Mouse (Mus musculus): ENCODE results near the gene Pdcl3. TPM values are rescaled to one million over a fixed set of nuclear protein-coding genes. Genes with fewer than 3 reads are reported as not detected.

Gene Pdcl3
- polyA plus RNA-seq (2015; fragmentation: Nextera tagmentation; extraction: Ambion mirVana) = 167 and 181 TPM in 2 replicates

DNA sequence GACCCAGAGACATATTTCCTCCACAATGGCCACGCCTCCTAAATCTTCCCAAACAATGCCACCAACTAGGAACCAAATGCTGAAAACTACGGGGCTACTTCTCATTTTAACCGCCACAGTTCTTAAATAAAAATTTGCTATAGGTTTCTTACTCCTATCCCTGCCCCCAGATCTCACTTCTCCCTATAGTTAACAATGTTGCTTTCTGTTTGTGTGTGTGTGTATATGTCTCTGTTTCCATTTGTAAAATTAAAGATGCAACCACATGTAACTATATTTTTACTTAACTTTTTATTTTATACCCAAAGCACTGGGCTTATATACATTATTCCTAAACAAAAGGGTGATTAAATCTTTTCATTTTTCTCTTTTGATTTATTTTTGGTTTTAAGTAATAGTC, at the start of gene Pdcl3:
Gene Pdcl3 (plus strand): TSS at position 301 of the 400 bp plus-strand sequence.
- H3K9ac ChIP-seq (ENCODE audit: low read length) = no peak within 1 kb of the TSS
- H3K4me3 ChIP-seq (ENCODE audit: low read length) = no peak within 1 kb of the TSS
- no peaks in the 10 kb centered on the region for H3K27me3 ChIP-seq (ENCODE audit: control insufficient read depth, insufficient read depth, low read depth, low read length)
- H3K9me3 ChIP-seq (ENCODE audit: control insufficient read depth, low read length) = no peaks in the 10 kb centered on the region
- ATAC-seq (ENCODE audit: low read depth) = no peak
- no peaks in the 10 kb centered on the region for H3K36me3 ChIP-seq (ENCODE audit: control insufficient read depth, insufficient read depth, low read length)
- peaks cover 10% of the 10 kb centered on the region; the same call in 1 of the 2 replicates for H3K4me1 ChIP-seq (replicated peaks; ENCODE audit: control insufficient read depth, insufficient read depth, low read length)
- no peak within 1 kb of the TSS for H3K27ac ChIP-seq (ENCODE audit: low read length)
- 88% methylated on average over 3 of the region's 3 CpGs for WGBS
- H3K4me2 ChIP-seq (ENCODE audit: low read depth, low read length) = no peak within 1 kb of the TSS

- Histone ChIP-seq H3K27ac (ENCODE audit: low read length) (no peak overlapping the region), H3K36me3 (ENCODE audit: control insufficient read depth, insufficient read depth, low read length) (no peaks in the 10 kb centered on the region), H3K9ac (ENCODE audit: low read length) (no peak overlapping the region), H3K4me3 (ENCODE audit: low read length) (no peak overlapping the region), H3K27me3 (ENCODE audit: control insufficient read depth, insufficient read depth, low read depth, low read length) (no peaks in the 10 kb centered on the region), H3K9me3 (ENCODE audit: control insufficient read depth, low read length) (no peaks in the 10 kb centered on the region), H3K4me2 (ENCODE audit: low read depth, low read length) (no peak overlapping the region), H3K4me1 (replicated peaks; ENCODE audit: control insufficient read depth, insufficient read depth, low read length) (no peaks in the 10 kb centered on the region)
- 18% methylated on average over 6 of the region's 6 CpGs for WGBS
- no peak for ATAC-seq (ENCODE audit: low read depth)
These were observed 48.6 kb upstream of the Pdcl3 start for GRCm38 (mm10) chr1:38936780-38937179.

DNA sequence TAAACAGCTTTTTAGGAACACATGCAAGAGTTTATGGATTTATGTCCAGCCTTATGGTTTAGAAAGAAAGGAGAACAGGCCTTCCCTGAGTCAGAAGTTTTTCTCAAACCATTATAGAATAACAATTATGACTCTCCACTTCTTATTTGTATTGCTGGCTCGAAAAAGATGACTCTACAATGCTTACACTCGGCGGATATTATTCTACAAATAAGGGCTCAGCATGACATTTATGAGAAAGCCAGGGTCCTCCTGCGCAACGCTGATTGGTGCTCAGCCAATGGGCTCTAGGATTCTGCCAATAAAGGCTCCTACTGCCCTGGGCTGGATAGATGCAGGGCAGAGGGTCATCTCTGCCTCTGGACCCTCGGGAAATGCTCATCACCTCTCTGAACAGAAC, 46.6 kb upstream of the Pdcl3 start, which contains the start of gene Nms:
Gene Nms (plus strand): TSS at position 301 of the 400 bp plus-strand sequence.
- no peak within 1 kb of the TSS for H3K9ac ChIP-seq (ENCODE audit: low read length)
- WGBS = 71% methylated on average over 6 of the region's 6 CpGs
- ATAC-seq (ENCODE audit: low read depth) = no peak

GRCm38 (mm10) chr1:38939608-38940007, 45.8 kb upstream of the Pdcl3 start:
- 4% methylated on average over 5 of the region's 5 CpGs for WGBS
- no peaks in the 10 kb centered on the region for H3K4me1 ChIP-seq (replicated peaks; ENCODE audit: control insufficient read depth, insufficient read depth, low read length)
- no peaks in the 10 kb centered on the region for H3K27me3 ChIP-seq (ENCODE audit: control insufficient read depth, insufficient read depth, low read depth, low read length)
- H3K4me3 ChIP-seq (ENCODE audit: low read length) = no peak overlapping the region
- no peak overlapping the region for H3K4me2 ChIP-seq (ENCODE audit: low read depth, low read length)
- no peak overlapping the region for H3K27ac ChIP-seq (ENCODE audit: low read length)
- ATAC-seq (ENCODE audit: low read depth) = no peak
- H3K9me3 ChIP-seq (ENCODE audit: control insufficient read depth, low read length) = no peaks in the 10 kb centered on the region
- H3K36me3 ChIP-seq (ENCODE audit: control insufficient read depth, insufficient read depth, low read length) = no peaks in the 10 kb centered on the region
- no peak overlapping the region for H3K9ac ChIP-seq (ENCODE audit: low read length)

More for the DNA sequence above, 46.6 kb upstream of the Pdcl3 start, which contains the start of gene Nms:
- no peaks in the 10 kb centered on the region for H3K4me1 ChIP-seq (replicated peaks; ENCODE audit: control insufficient read depth, insufficient read depth, low read length)
- no peaks in the 10 kb centered on the region for H3K36me3 ChIP-seq (ENCODE audit: control insufficient read depth, insufficient read depth, low read length)
- H3K4me2 ChIP-seq (ENCODE audit: low read depth, low read length) = no peak within 1 kb of the TSS
- H3K4me3 ChIP-seq (ENCODE audit: low read length) = no peak within 1 kb of the TSS
- no peak within 1 kb of the TSS for H3K27ac ChIP-seq (ENCODE audit: low read length)
- H3K27me3 ChIP-seq (ENCODE audit: control insufficient read depth, insufficient read depth, low read depth, low read length) = no peaks in the 10 kb centered on the region
- H3K9me3 ChIP-seq (ENCODE audit: control insufficient read depth, low read length) = no peaks in the 10 kb centered on the region

GRCm38 (mm10) chr1:38956457-38956856, 29.0 kb upstream of the Pdcl3 start:
- no peak overlapping the region for H3K4me3 ChIP-seq (ENCODE audit: low read length)
- no peaks in the 10 kb centered on the region for H3K9me3 ChIP-seq (ENCODE audit: control insufficient read depth, low read length)
- WGBS = 81% methylated on average over 3 of the region's 3 CpGs
- H3K27ac ChIP-seq (ENCODE audit: low read length) = no peak overlapping the region
- no peaks in the 10 kb centered on the region for H3K4me1 ChIP-seq (replicated peaks; ENCODE audit: control insufficient read depth, insufficient read depth, low read length)
- no peaks in the 10 kb centered on the region for H3K36me3 ChIP-seq (ENCODE audit: control insufficient read depth, insufficient read depth, low read length)
- no peak overlapping the region for H3K4me2 ChIP-seq (ENCODE audit: low read depth, low read length)
- H3K9ac ChIP-seq (ENCODE audit: low read length) = no peak overlapping the region
- H3K27me3 ChIP-seq (ENCODE audit: control insufficient read depth, insufficient read depth, low read depth, low read length) = no peaks in the 10 kb centered on the region
- no peak for ATAC-seq (ENCODE audit: low read depth)

DNA sequence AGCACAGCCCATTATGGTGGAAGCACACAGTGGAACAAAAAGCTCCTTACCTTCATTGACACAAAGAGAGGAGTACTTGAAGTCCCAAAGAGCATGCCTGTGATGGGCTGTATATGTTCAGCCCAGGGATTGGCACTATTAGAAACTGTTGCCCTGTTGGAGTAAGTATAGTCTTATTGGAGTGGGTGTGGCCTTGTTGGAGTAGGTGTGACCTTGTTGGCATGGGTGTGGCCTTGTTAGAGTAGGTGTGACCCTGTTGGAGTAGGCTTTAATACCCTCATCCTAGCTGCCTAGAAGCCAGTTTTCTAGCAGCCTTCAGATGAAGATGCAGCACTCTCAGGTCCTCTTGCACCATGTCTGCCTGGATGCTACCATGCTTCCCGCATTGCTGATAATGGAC, 16.3 kb upstream of the Pdcl3 start:
- 86% methylated on average over 1 of the region's 1 CpGs for WGBS
- no peak overlapping the region for H3K4me2 ChIP-seq (ENCODE audit: low read depth, low read length)
- H3K27me3 ChIP-seq (ENCODE audit: control insufficient read depth, insufficient read depth, low read depth, low read length) = no peaks in the 10 kb centered on the region
- H3K27ac ChIP-seq (ENCODE audit: low read length) = no peak overlapping the region
- no peaks in the 10 kb centered on the region for H3K36me3 ChIP-seq (ENCODE audit: control insufficient read depth, insufficient read depth, low read length)
- H3K9me3 ChIP-seq (ENCODE audit: control insufficient read depth, low read length) = no peaks in the 10 kb centered on the region
- no peaks in the 10 kb centered on the region for H3K4me1 ChIP-seq (replicated peaks; ENCODE audit: control insufficient read depth, insufficient read depth, low read length)
- ATAC-seq (ENCODE audit: low read depth) = no peak
- no peak overlapping the region for H3K9ac ChIP-seq (ENCODE audit: low read length)
- no peak overlapping the region for H3K4me3 ChIP-seq (ENCODE audit: low read length)

DNA sequence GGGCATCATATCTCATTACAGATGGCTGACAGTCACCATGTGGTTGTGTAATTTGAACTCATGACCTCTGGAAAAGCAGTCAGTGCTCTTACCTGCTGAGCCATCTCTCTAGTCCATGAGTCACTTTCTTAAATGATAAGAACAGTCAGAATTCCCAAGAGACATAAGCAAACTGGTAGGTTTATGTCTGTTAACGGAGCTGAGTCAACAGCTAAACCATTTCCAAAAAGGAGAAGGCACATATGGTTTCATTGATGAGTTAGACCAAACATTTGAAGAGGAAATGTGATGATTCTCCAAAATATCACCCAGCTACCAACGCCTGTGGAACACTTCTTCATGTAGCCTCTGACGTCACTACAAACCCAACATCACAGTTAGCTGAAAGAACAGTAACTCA, 13.7 kb upstream of the Pdcl3 start:
- no peak overlapping the region for H3K4me2 ChIP-seq (ENCODE audit: low read depth, low read length)
- no peaks in the 10 kb centered on the region for H3K27me3 ChIP-seq (ENCODE audit: control insufficient read depth, insufficient read depth, low read depth, low read length)
- no peak overlapping the region for H3K9ac ChIP-seq (ENCODE audit: low read length)
- no peak overlapping the region for H3K4me3 ChIP-seq (ENCODE audit: low read length)
- H3K9me3 ChIP-seq (ENCODE audit: control insufficient read depth, low read length) = no peaks in the 10 kb centered on the region
- no peak for ATAC-seq (ENCODE audit: low read depth)
- 80% methylated on average over 3 of the region's 3 CpGs for WGBS
- no peak overlapping the region for H3K27ac ChIP-seq (ENCODE audit: low read length)
- H3K36me3 ChIP-seq (ENCODE audit: control insufficient read depth, insufficient read depth, low read length) = no peaks in the 10 kb centered on the region
- H3K4me1 ChIP-seq (replicated peaks; ENCODE audit: control insufficient read depth, insufficient read depth, low read length) = no peaks in the 10 kb centered on the region

DNA sequence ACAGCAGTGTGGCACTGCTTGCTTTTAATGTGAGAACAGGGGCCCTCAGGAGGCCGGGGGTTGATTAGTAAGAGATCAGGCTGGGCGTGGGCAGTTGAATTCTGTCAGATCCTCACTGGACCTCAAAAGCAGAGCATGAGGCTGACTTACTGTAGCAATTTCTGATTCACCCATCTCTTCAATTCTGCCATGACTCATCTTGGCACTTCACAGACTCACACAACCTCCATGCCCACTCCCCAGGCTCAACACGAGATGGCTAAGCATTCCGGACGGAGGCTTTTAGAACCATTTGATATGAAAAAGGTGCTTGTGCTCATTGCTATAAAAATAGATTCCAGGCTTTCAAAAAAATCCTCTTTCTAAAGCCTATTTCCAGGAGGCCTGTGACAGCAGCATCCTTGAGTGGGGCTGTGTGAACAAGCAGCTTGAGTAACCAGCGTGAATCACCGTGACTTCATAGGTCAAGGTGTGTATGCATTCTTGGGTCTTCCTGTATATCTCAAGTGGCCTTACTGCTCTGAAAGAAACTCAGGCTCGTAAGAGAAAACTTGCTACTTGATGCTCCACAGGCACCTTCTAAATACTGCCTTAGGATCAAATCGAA, 12.3 kb upstream of the Pdcl3 start:
- Histone ChIP-seq H3K27ac (ENCODE audit: low read length) (no peak overlapping the region), H3K9ac (ENCODE audit: low read length) (no peak overlapping the region), H3K4me1 (replicated peaks; ENCODE audit: control insufficient read depth, insufficient read depth, low read length) (no peaks in the 10 kb centered on the region), H3K36me3 (ENCODE audit: control insufficient read depth, insufficient read depth, low read length) (no peaks in the 10 kb centered on the region), H3K4me2 (ENCODE audit: low read depth, low read length) (no peak overlapping the region), H3K4me3 (ENCODE audit: low read length) (no peak overlapping the region), H3K9me3 (ENCODE audit: control insufficient read depth, low read length) (no peaks in the 10 kb centered on the region), H3K27me3 (ENCODE audit: control insufficient read depth, insufficient read depth, low read depth, low read length) (no peaks in the 10 kb centered on the region)
- no peak for ATAC-seq (ENCODE audit: low read depth)
- WGBS = 71% methylated on average over 9 of the region's 9 CpGs

DNA sequence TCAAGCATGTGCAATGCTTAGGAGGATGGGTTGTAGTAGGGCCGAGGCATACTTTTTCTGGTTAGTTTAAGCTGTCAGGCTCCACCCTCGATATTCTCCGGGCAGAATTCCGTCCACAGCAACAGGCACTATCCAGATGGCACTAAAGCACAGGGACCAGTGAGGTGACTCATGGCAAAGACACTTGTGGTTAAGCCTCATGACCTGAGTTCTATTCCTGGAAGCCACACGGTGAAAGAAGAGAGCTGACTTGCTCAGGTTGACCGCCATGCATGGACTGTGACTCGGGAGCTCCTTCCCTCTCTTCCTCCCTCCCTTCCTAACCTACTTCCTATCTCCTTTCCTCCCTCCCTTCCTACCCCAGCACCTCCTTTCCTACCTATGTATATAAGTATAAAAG, 5.5 kb upstream of the Pdcl3 start:
- H3K4me1 ChIP-seq (replicated peaks; ENCODE audit: control insufficient read depth, insufficient read depth, low read length) = no peaks in the 10 kb centered on the region
- no peak overlapping the region for H3K4me3 ChIP-seq (ENCODE audit: low read length)
- H3K27ac ChIP-seq (ENCODE audit: low read length) = no peak overlapping the region
- no peak for ATAC-seq (ENCODE audit: low read depth)
- H3K9ac ChIP-seq (ENCODE audit: low read length) = no peak overlapping the region
- H3K4me2 ChIP-seq (ENCODE audit: low read depth, low read length) = no peak overlapping the region
- no peaks in the 10 kb centered on the region for H3K36me3 ChIP-seq (ENCODE audit: control insufficient read depth, insufficient read depth, low read length)
- H3K9me3 ChIP-seq (ENCODE audit: control insufficient read depth, low read length) = no peaks in the 10 kb centered on the region
- WGBS = 79% methylated on average over 7 of the region's 7 CpGs
- H3K27me3 ChIP-seq (ENCODE audit: control insufficient read depth, insufficient read depth, low read depth, low read length) = no peaks in the 10 kb centered on the region

GRCm38 (mm10) chr1:38983870-38984269, 1.5 kb upstream of the Pdcl3 start:
- WGBS = 11% methylated on average over 2 of the region's 2 CpGs
- no peak overlapping the region for H3K9ac ChIP-seq (ENCODE audit: low read length)
- no peak overlapping the region for H3K4me2 ChIP-seq (ENCODE audit: low read depth, low read length)
- ATAC-seq (ENCODE audit: low read depth) = no peak
- no peak overlapping the region for H3K4me3 ChIP-seq (ENCODE audit: low read length)
- H3K4me1 ChIP-seq (replicated peaks; ENCODE audit: control insufficient read depth, insufficient read depth, low read length) = peaks cover 7% of the 10 kb centered on the region; the same call in 1 of the 2 replicates
- H3K36me3 ChIP-seq (ENCODE audit: control insufficient read depth, insufficient read depth, low read length) = no peaks in the 10 kb centered on the region
- H3K27ac ChIP-seq (ENCODE audit: low read length) = no peak overlapping the region
- no peaks in the 10 kb centered on the region for H3K27me3 ChIP-seq (ENCODE audit: control insufficient read depth, insufficient read depth, low read depth, low read length)
- H3K9me3 ChIP-seq (ENCODE audit: control insufficient read depth, low read length) = no peaks in the 10 kb centered on the region
